Mouse (Mus musculus): ENCODE results near the gene Gamt.

Gene Gamt

DNA sequence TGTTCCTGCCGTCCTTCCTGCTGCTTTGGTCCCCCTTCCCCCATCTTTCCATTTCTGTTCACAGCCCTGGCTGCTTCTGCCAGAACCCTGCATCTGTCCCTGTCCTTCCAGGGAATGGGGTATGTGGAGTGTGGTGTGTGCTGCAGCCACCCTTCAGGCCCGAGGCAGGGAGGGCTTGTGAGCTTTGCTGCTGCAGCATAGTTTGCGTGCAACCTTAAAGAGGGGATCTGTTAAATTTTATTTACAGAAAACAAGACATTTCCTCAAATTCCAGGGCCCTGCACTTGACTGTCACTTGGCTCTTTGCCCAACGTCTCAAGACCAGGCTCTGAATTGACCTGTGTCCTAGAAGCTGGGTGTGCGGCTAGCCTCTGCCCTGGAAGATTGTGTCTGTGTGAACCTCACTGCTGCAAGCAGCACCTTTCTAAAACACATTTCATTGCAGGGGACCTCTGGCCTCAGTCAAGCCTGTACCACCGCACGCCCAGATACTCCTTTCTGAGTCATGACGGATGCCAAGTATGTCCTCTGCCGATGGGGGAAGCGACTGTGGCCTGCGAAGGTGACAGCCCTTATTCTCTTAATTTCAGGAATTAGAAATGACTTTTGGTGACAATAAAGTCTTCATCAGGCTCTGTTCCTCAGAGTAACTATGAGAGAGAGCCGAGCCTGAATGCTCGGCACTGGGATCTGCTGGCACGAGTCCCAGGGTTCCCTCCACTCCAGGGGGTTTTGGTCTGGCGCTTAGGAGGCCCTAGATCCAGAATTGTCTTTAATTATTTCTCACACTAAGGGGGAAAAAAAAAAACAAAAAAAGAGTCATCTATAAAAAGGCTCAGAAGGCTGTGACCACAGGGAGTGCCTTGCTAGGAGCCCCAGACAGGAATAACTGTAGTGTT lies 32.7 kb downstream of the Gamt start:
- DNase-seq (ENCODE audit: low read depth) = no peak

GRCm38 (mm10) chr10:80227166-80227539 lies 33.7 kb downstream of the Gamt start:
- DNase-seq (ENCODE audit: low read depth) = no peak

DNA sequence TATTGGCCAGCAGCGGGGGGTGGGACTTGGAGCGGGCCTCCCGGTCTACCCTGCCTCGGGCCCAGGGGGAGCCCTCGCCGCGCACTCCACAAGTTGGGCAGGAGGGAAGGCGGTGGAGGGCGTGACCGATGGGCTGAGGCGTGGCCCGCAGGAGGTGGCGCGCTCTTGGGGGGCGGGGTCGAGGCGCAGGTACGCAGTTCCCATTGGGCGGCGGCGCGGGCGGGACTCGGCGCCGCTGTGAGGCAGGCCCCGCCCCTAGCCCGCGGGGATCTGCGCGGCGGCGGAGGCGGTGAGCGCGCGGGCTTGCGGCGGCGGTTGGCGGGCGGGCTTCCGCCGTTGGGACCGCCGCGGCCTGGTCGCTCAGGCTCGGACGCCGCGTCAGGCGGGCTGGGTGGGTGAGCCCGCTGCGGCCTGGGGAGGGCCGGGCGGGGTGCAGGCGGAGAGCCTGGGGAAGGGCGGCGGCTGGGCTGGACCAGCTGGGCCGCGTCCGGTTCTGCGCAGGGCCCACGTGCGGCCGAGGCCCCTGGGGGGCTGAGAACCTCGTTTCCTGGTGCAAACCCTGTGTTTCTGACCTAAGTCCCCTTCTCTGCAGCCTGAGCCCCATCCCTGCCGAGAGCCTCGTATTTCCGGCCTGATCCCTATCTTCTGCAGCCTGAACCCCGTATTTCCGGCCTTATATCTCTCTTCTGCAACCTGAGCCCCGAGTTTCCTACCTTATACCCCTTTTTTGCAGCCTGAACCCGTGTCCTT lies 34.2 kb downstream of the Gamt start, which contains the start of gene Mum1:
Gene Mum1, plus strand, starts transcription at position 19 of the 750 bp plus-strand sequence.
- DNase-seq (ENCODE audit: low read depth) = peak; percentile 98

GRCm38 (mm10) chr10:80226071-80226415 lies 34.8 kb downstream of the Gamt start:
- no peak for DNase-seq (ENCODE audit: low read depth)

DNA sequence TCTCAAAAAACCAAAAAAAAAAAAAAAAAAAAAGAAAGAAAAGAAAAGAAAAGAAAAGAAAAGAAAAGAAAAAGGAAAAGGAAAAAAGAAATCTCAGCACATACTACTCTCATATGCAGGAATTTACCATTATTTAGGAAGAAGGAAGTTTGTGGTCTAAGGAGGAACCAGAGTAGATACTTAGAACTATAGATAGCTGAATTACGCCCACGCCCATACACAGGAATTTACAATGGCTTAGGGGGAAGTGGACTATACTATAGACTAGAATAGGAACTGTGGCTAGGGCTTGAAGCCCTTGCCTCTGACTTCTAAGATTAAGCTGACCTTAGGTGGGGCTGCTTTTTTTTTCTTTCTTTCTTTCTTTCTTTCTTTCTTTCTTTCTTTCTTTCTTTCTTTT lies 37.7 kb downstream of the Gamt start:
- peak; percentile 20 for DNase-seq (ENCODE audit: low read depth)

DNA sequence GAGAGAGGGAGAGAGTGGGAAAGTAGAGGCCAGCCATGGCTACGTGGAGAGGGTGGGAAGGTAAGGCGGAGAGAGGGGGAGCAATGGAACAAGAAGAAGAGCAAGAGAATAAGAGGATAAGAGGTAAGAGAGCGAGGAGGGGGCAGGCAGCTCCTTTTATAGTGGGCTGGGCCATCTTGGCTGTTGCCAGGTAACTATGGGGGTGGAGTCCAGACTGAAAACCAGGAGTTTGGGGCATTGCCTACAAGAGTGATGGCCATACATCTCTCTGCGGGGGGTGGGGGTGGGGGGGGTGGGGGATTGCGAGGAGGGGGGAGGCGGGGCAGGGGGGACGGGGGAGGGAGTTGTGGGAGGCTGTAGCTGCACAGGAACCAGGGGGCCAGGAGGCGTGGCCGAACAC lies 40.1 kb downstream of the Gamt start:
- no peak for DNase-seq (ENCODE audit: low read depth)

- DNase-seq (ENCODE audit: low read depth) = no peak
Measured at GRCm38 (mm10) chr10:80215048-80215772, 45.6 kb downstream of the Gamt start.

- DNase-seq (ENCODE audit: low read depth) = peak; percentile 34
Measured at GRCm38 (mm10) chr10:80211547-80212103, 49.2 kb downstream of the Gamt start.

DNA sequence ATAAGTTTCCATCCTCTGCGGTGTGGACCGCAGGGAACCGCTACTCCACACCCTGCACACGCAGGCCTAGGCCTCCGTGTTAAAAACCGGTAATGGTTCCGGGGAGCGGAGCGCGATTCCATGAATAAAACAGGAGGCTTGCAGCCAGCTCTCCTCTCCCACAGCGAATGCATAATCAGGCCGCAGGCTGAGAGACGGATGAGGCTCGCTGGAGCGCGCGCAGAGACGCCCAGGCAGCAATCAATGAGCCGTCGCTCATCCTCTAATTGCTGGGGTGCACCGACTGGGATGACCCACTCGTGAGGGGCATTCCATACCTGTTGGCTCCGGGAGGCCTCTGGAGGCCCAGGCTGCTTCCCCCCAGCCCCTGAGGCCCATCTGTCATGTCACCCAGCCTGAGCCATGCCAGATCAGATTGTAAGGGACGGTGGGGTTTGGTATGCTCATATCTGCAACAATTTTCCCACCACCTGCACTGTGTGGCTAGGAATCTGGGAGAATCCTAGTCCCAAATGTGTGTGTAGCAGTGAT lies 51.9 kb downstream of the Gamt start:
- DNase-seq (ENCODE audit: low read depth) = no peak

DNA sequence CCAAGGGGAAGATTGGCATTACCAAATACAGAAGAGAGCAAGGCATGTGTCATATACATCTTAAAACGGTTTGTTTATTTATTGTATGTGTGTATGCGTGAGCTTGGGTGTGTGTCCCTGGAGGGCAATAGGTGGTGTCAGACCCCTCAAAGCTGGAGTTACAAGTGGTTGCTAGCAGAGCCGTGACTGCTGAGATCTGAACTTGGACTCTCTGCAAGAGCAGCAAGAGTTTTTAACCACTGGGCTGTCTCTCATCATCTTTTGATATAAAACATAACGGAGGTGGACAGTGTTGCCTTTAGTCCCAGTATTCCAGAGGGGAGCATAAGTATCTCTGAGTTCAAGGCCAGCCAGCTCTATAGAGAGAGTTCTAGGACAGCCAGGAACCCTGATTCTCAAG lies 52.6 kb downstream of the Gamt start:
- no peak for DNase-seq (ENCODE audit: low read depth)
